Mouse (Mus musculus) T-helper 17 cell (primary cell): Measurements from ENCODE around the gene Ces2e.
"Not testable (repeated sequence)": the region's sequence is repeated elsewhere in the genome, so short reads cannot be mapped to it uniquely, and the experiment has no call there.

ENCODE experiments used
- in situ Hi-C, 2 experiments: fragments of 300-600 bp; cut with MboI, MseI; formaldehyde crosslinking; loops; 1 replicate in 1 of 2; 2 replicates in 1 of 2; pipeline ENCODE4 v1.15.1; 2025; ENCODE audit warnings: high pct_unique_total_duplicates in 2 of 2

Gene Ces2e

GRCm38 (mm10) chr8:104925972-104926596 is at the start of gene Ces2e:
Gene Ces2e (plus strand): TSS chr8:104926260.
- in situ Hi-C loops, result loop anchor here in 1 of 2 experiments (10.0 kb wide), 1 partner anchor 721 kb away; no protein-coding TSS in a partner anchor

GRCm38 (mm10) chr8:104886223-104886926 is 39.7 kb upstream of the Ces2e start:
- in situ Hi-C loops, result loop anchor here in 1 of 2 experiments (5.0 kb wide), 1 partner anchor 39 kb away; the partner anchor contains the start of gene Ces2c

- in situ Hi-C loops, result loop anchor here in 1 of 2 experiments (5.0 kb wide), 1 partner anchor 34 kb away; no protein-coding TSS in a partner anchor
These were observed 24.3 kb upstream of the Ces2e start for GRCm38 (mm10) chr8:104901746-104902145.

- in situ Hi-C loops, result no loop called here
These were observed 18.9 kb upstream of the Ces2e start for GRCm38 (mm10) chr8:104907111-104907510.

- in situ Hi-C loops, result not testable (repeated sequence)
These were observed 17.0 kb upstream of the Ces2e start for GRCm38 (mm10) chr8:104909021-104909420.

- in situ Hi-C loops, result not testable (repeated sequence)
These were observed 16.4 kb upstream of the Ces2e start for GRCm38 (mm10) chr8:104909651-104910050.

- in situ Hi-C loops, result loop anchor here in 1 of 2 experiments (10.0 kb wide), 1 partner anchor 722 kb away; no protein-coding TSS in a partner anchor
These were observed 1.2 kb downstream of the Ces2e start for GRCm38 (mm10) chr8:104927301-104927700.

GRCm38 (mm10) chr8:104944665-104945064 is 18.6 kb downstream of the Ces2e start:
- in situ Hi-C loops, result no loop called here

GRCm38 (mm10) chr8:104947056-104947455 is 21.0 kb downstream of the Ces2e start, which contains the start of gene Ces2f:
Gene Ces2f (plus strand): TSS chr8:104947356.
- in situ Hi-C loops, result no loop called here

GRCm38 (mm10) chr8:104949031-104949430 is 23.0 kb downstream of the Ces2e start:
- in situ Hi-C loops, result no loop called here

- in situ Hi-C loops, result no loop called here
These were observed 35.5 kb downstream of the Ces2e start, which contains the start of gene Ces2g for GRCm38 (mm10) chr8:104961537-104961961. Gene Ces2g (plus strand): TSS chr8:104961718.

- in situ Hi-C loops, result no loop called here
These were observed 36.3 kb downstream of the Ces2e start for GRCm38 (mm10) chr8:104962229-104962901.

GRCm38 (mm10) chr8:104963375-104963894 is 37.4 kb downstream of the Ces2e start:
- in situ Hi-C loops, result no loop called here

GRCm38 (mm10) chr8:104984126-104984525 is 58.1 kb downstream of the Ces2e start:
- in situ Hi-C loops, result no loop called here
